Mouse (Mus musculus) ES-Bruce4 (cell line): Measurements from ENCODE around the gene Gcdh.

Experiments used
- CTCF ChIP-seq: IDR thresholded peaks from one replicate; pipeline ENCODE4 v1.8.1; 2011; ENCODE audit warnings: low read depth, low read length
- POLR2A ChIP-seq: IDR thresholded peaks from one replicate; pipeline ENCODE4 v1.8.1; 2011; ENCODE audit warnings: low read length; ENCODE audit not compliant: insufficient read depth

- TF ChIP-seq POLR2A (no peak), CTCF (no peak)
Observed at GRCm38 (mm10) chr8:84839411-84839810, 54.3 kb downstream of the Gcdh start.
